Mouse (Mus musculus) left cerebral cortex, postnatal 25 days (tissue): Measurements from ENCODE around the gene Nr1i2. TPM values are rescaled to one million over a fixed set of nuclear protein-coding genes. Genes with fewer than 3 reads are reported as not detected.
A peak's percentile ranks its signal among the peaks of the same experiment; 100 is the strongest.
"Not testable (repeated sequence)": the region's sequence is repeated elsewhere in the genome, so short reads cannot be mapped to it uniquely, and the experiment has no call there.

Experiments used
- DNase-seq, 2 experiments: peaks; one replicate each; pipeline ENCODE4 v3.0.0; 2022; ENCODE audit warnings: low spot score in 2 of 2, mixed read lengths in 1 of 2
- intact Hi-C: fragments of 180-260 bp; cut with DNase I; formaldehyde crosslinking; loops from one replicate; pipeline ENCODE4 v1.15.1; 2025
- total RNA-seq, 2 experiments: library from RNA; stranded (reverse); gene quantifications; 2 replicates each; pipeline ENCODE4 v1.2.3; 2021

The Nr1i2 gene
- total RNA-seq, result not detected

GRCm38 (mm10) chr16:38294685-38295348 is at the start of gene Nr1i2:
Gene Nr1i2, minus strand, starts transcription at chr16:38294824.
- no peak for DNase-seq

DNA sequence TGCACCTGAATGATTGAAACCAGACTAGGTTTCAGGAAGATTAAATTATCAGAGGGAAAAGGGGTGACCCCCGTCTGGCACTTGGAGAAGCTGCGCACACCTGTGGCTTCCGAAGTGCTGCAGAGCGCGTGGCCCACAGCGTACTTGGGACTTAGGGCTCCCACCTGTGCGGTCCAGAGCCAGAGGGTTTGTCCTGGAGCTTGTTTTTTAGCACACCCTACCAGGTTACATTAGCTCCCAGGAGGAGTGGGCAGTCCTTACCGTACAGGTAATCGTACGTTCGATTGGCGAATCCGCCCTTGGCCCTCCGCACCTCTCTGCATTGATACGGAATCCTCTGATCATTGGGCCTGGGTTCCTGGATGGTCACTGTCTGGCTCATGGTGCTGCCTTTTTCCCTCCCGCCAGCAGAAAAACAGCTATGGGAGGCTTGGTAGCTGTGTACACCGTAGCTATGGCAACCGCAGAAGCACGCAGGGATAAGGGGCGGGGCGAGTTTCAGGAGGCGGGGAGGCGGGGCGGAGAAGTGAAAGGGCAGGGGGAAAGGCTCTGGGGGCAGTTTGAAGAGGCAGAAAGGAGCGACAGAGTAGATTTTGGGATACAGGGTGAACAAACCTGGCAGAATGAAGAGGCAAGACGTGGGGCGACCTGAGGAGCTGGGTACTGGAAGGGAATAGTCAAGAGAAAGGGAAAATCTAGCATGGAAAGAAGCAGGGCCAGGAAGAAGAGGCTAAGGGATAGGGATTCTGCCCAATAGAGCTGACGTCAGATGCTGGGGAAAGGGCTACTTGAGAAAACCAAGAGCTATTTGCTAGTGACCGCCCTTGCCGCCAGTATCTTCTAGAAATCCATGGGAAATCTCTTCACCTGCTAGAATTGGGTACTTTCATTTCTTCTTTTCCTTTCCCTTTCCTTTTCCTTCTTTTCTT is 47.0 kb upstream of the Nr1i2 start, which contains the start of gene Maats1:
TSS of gene Maats1 (minus strand) at position 748 of the 929 bp plus-strand sequence.
- DNase-seq, result peak; percentile 64 to 76
- intact Hi-C loops, result no loop called here

More at GRCm38 (mm10) chr16:38294685-38295348, at the start of gene Nr1i2:
- intact Hi-C loops, result loop anchor here (1.0 kb wide), 1 partner anchor 211 kb away; no protein-coding TSS in a partner anchor

DNA sequence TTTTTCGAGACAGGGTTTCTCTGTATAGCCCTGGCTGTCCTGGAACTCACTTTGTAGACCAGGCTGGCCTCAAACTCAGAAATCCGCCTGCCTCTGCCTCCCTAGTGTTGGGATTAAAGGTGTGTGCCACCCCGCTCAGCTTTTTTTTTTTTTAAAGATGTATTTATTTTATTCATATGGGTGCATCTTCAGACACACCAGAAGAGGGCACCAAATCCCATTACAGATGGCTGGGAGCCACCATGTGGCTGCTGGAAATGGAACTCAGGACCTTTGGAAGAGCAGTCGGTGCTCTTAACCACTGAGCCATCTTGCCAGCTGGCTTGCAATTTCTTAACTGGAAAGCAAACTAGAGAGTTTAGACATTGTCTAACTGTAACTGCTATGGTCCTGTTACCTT is 43.5 kb upstream of the Nr1i2 start:
- intact Hi-C loops, DNase-seq: not testable (repeated sequence)

- intact Hi-C loops, result no loop called here
- DNase-seq, result no peak
Measured at GRCm38 (mm10) chr16:38334431-38334830, 39.8 kb upstream of the Nr1i2 start.

GRCm38 (mm10) chr16:38329340-38329739 is 34.7 kb upstream of the Nr1i2 start:
- intact Hi-C loops, result no loop called here
- DNase-seq, result no peak

- intact Hi-C loops, result no loop called here
- no peak for DNase-seq
Measured at GRCm38 (mm10) chr16:38326778-38327397, 32.3 kb upstream of the Nr1i2 start.

GRCm38 (mm10) chr16:38324311-38324710 is 29.7 kb upstream of the Nr1i2 start:
- intact Hi-C loops, result no loop called here
- DNase-seq, result no peak

- DNase-seq, result peak; percentile 59 to 69
- intact Hi-C loops, result no loop called here
Measured at GRCm38 (mm10) chr16:38321452-38321935, 26.9 kb upstream of the Nr1i2 start.

- DNase-seq, result no peak
- intact Hi-C loops, result no loop called here
Measured at GRCm38 (mm10) chr16:38319087-38319486, 24.5 kb upstream of the Nr1i2 start.

GRCm38 (mm10) chr16:38318492-38318891 is 23.9 kb upstream of the Nr1i2 start:
- no peak for DNase-seq
- intact Hi-C loops, result no loop called here

DNA sequence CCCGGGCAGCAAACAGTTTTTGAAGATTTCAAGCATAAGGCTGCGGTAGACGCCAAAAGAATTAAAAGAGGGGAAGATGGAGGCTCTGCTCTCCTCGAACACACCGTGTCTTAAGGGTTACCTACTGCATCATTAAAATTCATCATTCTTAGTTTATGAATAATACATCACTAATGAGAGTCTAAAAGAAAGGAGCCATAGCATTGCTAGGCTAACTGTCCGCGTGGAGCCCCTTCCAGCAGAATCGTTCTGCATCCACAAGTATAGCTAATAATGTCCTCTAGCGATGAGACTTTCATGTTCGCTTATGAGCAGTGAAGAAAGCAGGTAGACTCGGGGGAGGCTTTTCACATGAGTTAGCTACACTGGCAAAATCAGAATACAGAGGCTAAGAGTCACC is 13.6 kb upstream of the Nr1i2 start:
- intact Hi-C loops, result no loop called here
- DNase-seq, result no peak

- intact Hi-C loops, result no loop called here
- DNase-seq, result no peak
Measured at GRCm38 (mm10) chr16:38307651-38308050, 13.0 kb upstream of the Nr1i2 start.

GRCm38 (mm10) chr16:38307221-38307605 is 12.6 kb upstream of the Nr1i2 start:
- no peak for DNase-seq
- intact Hi-C loops, result no loop called here

DNA sequence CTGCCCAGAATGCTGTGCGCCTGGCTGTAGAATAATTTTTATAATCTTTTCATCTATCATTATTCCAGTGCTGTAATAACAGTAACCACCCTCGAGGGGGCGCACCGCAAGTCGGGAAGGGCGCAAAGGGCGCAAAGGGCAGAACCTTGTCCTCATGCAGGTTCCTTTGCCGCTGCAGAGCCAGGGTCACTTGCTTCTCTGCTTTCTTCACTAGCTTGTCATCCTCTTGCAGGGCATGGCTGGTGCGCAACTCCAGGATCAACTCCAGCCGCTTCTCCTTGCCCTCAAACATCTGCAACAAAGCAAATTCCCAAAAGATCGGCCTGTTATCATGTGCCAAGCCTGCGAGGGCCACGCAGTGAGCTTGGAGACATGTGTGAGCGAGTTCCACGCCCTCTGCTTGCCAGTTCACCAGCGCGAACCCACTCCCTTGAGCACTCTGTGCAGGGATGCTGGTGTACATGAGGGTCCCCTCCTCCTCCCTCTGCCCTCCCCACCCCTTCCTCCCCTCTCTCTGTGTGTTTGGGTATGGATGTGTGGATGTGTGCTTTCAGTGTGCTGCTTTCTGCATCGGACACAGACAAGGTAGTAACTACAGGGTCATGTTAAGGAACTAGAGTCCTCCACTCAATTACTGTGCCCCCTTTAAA is 12.1 kb upstream of the Nr1i2 start:
- intact Hi-C loops, result no loop called here
- no peak for DNase-seq

DNA sequence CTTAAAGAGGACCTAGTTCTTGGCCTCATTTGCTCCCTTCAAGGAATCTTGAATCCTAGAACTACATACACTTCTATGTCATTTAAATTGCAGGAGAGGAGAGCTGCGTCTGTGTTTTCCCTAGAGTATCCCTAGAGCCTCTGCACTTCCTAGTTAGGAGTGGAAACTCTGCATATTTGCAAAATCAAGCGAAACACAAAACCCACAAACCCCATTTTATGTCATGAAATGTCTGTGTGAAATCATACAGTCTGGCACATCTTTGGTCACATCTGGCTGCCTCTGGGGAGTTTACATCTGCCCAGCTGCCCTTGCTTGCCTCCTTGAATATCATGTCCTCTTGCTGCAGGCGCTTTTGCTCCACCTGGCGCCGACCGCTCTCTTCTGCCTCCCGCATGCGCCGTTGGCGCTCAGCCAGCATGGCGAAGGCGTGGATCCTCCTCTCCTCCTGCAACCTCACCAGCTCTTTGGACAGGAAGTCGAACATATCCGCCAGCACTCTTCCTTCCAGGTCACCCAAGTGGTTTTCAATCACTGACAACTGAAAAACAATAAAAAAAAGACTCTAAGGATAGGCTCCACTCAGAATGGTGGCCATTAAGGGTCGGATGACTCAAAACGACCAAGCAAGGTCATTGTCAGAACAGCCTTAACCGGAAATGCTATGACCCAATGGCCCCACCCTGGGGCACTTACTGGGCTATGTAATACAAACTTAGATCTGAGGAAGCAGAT is 10.0 kb upstream of the Nr1i2 start:
- intact Hi-C loops, result no loop called here
- no peak for DNase-seq

DNA sequence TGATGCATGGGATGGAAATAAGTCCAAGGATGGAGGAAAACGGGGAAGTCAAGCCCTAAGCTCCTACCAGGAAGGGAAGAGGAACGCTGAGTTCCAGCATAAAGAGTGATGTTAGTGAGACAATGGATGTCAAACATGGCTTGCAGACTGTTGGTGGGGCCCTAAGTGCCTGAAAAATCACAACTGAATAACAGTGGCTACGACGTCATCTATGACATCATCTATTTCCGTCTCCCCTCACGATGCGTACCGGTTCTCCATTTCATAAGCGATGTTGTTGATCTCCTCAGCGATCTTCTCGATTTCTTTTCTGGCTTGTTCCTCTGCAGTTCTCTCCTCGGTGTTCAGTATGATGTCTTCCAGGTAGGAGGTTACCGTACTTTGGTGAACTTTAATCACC is 7.7 kb upstream of the Nr1i2 start:
- no peak for DNase-seq
- intact Hi-C loops, result no loop called here

DNA sequence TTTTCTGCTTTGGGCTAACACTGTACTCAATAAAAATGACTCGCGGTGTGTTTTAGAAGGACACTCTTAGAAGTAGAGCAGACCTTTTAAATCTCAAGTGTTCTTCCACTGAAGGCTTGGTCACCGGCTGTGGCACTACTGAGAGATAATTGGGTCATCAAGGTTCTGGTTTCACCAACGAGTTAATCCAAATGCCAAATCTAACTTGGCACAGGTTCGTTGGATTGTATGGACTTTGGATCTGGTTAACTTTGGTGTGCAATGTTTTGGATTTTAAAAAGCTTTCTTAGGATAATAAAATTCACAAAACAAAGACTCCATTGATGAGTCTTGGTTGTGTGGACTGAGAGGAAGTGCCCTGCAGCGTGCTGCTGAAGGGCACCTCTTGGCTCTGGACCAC is 3.8 kb upstream of the Nr1i2 start:
- DNase-seq, result no peak
- intact Hi-C loops, result no loop called here

DNA sequence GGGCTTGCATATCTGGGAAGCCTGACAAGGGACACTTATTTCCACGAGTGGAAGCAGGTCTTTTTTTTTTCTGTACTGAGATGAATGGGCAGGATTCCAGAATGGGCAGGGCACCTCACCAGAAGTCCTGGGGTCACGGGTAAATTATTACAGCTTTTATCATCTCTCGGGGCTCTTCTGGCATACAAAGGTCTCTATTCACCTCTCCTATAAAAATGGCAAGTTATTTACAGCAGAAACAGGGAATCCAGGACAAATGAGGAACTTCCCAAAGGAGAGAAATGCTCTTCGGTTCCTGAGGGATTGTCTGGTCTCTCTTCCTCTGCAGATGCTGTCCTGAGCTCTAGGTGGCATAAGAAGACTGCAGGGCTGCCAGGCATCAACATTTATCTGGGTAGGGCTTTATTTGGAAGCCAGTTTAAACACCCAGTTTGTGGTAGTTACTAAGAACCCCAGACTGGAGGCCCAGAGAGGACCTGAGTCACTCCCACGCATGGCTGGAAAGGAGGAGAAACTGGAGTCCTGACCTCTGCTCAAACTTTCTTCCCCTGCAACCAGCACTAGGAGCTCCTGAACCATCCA is 816 bp upstream of the Nr1i2 start:
- DNase-seq, result peak in 1 of 2 experiments; percentile 16
- intact Hi-C loops, result loop anchor here (1.0 kb wide), 1 partner anchor 211 kb away; no protein-coding TSS in a partner anchor

- intact Hi-C loops, result no loop called here
- DNase-seq, result no peak
Measured at GRCm38 (mm10) chr16:38290151-38290550, 4.5 kb downstream of the Nr1i2 start.
